Mouse (Mus musculus) lung, embryonic 16.5 days (tissue): ENCODE measurements around the gene Fbxw21. TPM values are rescaled to one million over a fixed set of nuclear protein-coding genes. Genes with fewer than 3 reads are reported as not detected.

Source experiments
- ATAC-seq: fragments of 200-750 bp; cut with Nextera tagmentation; 2 replicates; pipeline ENCODE4 v1.8.0; 2017; ENCODE audit warnings: low read depth, mild to moderate bottlenecking, moderate library complexity
- H3K27ac ChIP-seq: fragments of 300-500 bp; sonication (generic); 2 replicates; pipeline ENCODE4 v1.5.1; 2014; ENCODE audit warnings: mild to moderate bottlenecking, control low read depth, low read length
- H3K27me3 ChIP-seq: fragments of 300-500 bp; sonication (generic); 2 replicates; pipeline ENCODE4 v1.6.1; 2014; ENCODE audit warnings: low read depth, low read length, mixed read lengths; ENCODE audit not compliant: control insufficient read depth, insufficient read depth
- H3K36me3 ChIP-seq: fragments of 300-500 bp; sonication (generic); 2 replicates; pipeline ENCODE4 v1.6.1; 2014; ENCODE audit warnings: low read length; ENCODE audit not compliant: control insufficient read depth, insufficient read depth
- H3K4me1 ChIP-seq: fragments of 300-500 bp; sonication (generic); replicated peaks from 2 replicates; pipeline ENCODE4 v1.6.1; 2014; ENCODE audit warnings: low read length, mixed read lengths; ENCODE audit not compliant: control insufficient read depth, insufficient read depth
- H3K4me2 ChIP-seq: fragments of 300-500 bp; sonication (generic); 2 replicates; pipeline ENCODE4 v1.6.1; 2014; ENCODE audit warnings: low read depth, low read length, control low read depth
- H3K4me3 ChIP-seq: fragments of 300-500 bp; sonication (generic); 2 replicates; pipeline ENCODE4 v1.5.1; 2014; ENCODE audit warnings: mild to moderate bottlenecking, low read length, control low read depth
- H3K9ac ChIP-seq: fragments of 300-500 bp; sonication (generic); 2 replicates; pipeline ENCODE4 v1.6.1; 2014; ENCODE audit warnings: low read length, control low read depth
- H3K9me3 ChIP-seq: fragments of 300-500 bp; sonication (generic); 2 replicates; pipeline ENCODE4 v1.6.1; 2016; ENCODE audit warnings: low read length; ENCODE audit not compliant: control insufficient read depth
- WGBS: fragments of 180-500 bp; shearing (Covaris S2); extraction: QIAGEN DNeasy Blood & Tissue Kit; methylation state at CpG from one replicate; pipeline ENCODE4 v1.1.7; 2014; 5-methylcytosine and 5-hydroxymethylcytosine counted together
- polyA plus RNA-seq: library from polyadenylated mRNA; unstranded; fragments of >200 nt; fragmentation: Nextera tagmentation; extraction: Ambion mirVana; gene quantifications from 2 replicates; pipeline ENCODE4 v1.2.1, GENCODE M21; 2015

The Fbxw21 gene
- polyA plus RNA-seq, 1 experiment from 2014 or later = not detected

DNA sequence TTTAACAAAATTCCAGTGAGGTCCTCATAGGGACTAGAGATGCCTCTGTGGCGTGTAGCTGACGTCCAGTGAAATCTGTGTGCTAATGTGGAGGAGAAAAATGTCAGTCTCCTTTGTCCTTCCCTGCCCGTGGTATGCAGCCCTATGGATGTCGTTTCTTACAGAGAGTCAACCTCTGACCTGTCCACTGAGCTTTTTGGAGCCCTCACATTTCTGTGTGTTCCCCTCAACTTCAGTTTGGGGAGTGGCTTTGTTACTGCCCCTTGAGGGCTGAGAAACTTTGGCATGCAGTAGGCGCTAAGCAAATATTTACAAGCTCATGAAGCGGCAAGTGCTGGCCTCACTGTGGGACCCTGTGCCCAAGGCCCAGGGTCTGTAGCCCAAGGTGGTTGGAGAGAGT lies 64.5 kb downstream of the Fbxw21 start:
- Histone ChIP-seq H3K4me2 (peak overlapping the region; percentile 87), H3K9me3 (no peaks in the 10 kb centered on the region), H3K4me3 (peak overlapping the region; percentile 86), H3K27ac (peak overlapping the region; percentile 99), H3K9ac (peak overlapping the region; percentile 97), H3K4me1 (peaks cover 59% of the 10 kb centered on the region), H3K36me3 (peaks cover 9% of the 10 kb centered on the region), H3K27me3 (no peaks in the 10 kb centered on the region)
- WGBS = 18% methylated on average over 6 of the region's 6 CpGs
- no peak for ATAC-seq

DNA sequence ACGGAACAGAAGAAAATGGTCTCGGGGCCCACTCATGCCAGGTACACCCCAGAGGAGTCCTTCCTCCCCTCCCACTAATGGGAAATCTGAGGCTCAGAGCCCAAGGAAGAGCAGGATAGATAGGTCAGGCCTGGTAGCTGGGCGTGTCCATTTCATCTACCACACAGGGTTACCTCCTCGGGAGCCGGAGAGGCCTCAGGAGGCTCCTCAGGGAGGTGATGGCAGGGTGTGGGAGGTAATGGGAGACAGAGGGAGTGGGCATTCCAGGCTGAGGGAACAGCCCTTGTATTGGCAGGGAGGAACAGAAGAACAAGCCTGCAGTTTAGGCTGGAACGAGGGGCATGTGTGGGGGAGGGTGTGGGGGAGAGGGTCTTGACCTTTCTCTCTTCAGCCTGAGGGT lies 65.0 kb downstream of the Fbxw21 start:
- ATAC-seq = no peak
- 20% methylated on average over 6 of the region's 6 CpGs for WGBS
- H3K9me3 ChIP-seq = no peaks in the 10 kb centered on the region
- peaks cover 59% of the 10 kb centered on the region for H3K4me1 ChIP-seq
- H3K36me3 ChIP-seq = peaks cover 9% of the 10 kb centered on the region
- peak overlapping the region; percentile 99 for H3K27ac ChIP-seq
- H3K4me2 ChIP-seq = peak overlapping the region; percentile 87
- peak overlapping the region; percentile 97 for H3K9ac ChIP-seq
- peak overlapping the region; percentile 86 for H3K4me3 ChIP-seq
- H3K27me3 ChIP-seq = no peaks in the 10 kb centered on the region

DNA sequence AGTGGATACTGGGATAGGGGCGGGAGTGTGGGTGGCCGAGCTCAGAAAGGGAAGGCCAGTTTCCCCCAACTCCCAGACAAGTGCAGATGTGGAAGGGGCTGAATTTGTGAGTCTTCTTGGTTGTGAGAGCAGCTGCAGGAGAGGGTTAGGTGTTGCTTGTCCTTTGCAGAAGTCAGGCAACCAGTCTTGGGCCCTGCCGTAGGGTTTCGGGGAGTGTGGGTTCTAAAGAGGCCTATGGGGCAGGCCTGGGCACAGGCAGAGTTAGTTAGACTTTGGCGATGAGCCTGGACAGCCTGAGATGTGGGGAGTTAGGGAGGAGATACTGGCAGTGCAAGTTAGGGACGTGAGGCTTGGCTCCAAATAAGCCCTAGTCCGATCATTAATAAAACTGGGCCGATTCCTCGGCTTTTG lies 65.6 kb downstream of the Fbxw21 start:
- peak overlapping the region; percentile 87 for H3K4me2 ChIP-seq
- peaks cover 59% of the 10 kb centered on the region for H3K4me1 ChIP-seq

DNA sequence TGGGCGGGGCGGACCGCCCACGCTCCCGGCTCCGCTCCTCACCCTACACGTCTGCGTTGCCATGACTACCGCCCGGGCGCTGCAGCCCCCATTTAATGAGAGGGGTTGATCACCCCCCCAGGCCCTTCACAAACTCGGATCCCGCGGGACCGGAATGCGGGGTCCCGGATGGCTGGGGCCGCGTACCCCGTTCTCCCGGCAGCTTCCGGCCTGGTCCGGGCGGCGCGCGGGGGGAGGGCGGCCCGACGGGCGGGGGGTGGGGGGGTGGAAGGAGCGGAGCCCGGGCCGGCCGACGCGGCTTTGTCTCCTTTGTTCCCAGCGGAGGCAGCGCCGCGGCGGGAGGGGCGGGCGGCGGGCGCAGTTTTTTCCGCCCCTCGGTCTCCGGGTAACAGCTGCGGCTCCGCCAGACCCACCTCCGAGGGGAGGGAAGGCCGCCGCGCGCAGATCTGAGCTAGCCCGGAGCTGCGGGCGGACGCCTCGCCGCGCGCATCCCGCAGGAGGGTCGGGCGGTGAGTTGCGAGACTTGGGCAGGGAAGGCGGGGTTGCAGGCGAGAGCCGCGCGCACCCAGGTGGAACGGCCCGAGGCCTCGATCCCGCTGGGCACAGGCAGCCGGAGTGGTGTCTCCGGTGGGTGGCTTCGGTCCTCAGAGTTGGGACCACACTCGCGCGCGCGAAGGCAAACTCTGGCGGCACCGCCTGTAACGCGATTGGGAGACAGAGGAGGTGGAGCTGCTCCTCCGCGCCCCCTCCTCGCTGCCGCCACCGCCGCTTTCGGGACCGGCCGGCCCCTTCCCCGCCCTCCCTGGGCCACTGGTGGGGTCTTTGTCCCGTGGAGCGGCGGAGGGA lies 66.5 kb downstream of the Fbxw21 start, which contains the start of gene Plxnb1:
TSS of gene Plxnb1 (plus strand) at position 253 of the 846 bp plus-strand sequence.
- H3K4me3 ChIP-seq = peak within 1 kb of the TSS; percentile 86
- peak within 1 kb of the TSS; percentile 97 for H3K9ac ChIP-seq
- no peaks in the 10 kb centered on the region for H3K9me3 ChIP-seq
- peaks cover 59% of the 10 kb centered on the region for H3K4me1 ChIP-seq
- H3K27ac ChIP-seq = peak within 1 kb of the TSS; percentile 99
- no peaks in the 10 kb centered on the region for H3K27me3 ChIP-seq
- peak within 1 kb of the TSS; percentile 87 for H3K4me2 ChIP-seq
- ATAC-seq = peak; percentile 48
- peaks cover 8% of the 10 kb centered on the region for H3K36me3 ChIP-seq
- 0% methylated on average over 65 of the region's 102 CpGs for whole genome bisulfite sequencing

More for the DNA sequence above, 65.6 kb downstream of the Fbxw21 start:
- 19% methylated on average over 9 of the region's 9 CpGs for WGBS
- peak overlapping the region; percentile 99 for H3K27ac ChIP-seq
- peaks cover 12% of the 10 kb centered on the region for H3K36me3 ChIP-seq
- H3K9ac ChIP-seq = peak overlapping the region; percentile 97
- ATAC-seq = no peak
- H3K4me3 ChIP-seq = peak overlapping the region; percentile 86
- no peaks in the 10 kb centered on the region for H3K27me3 ChIP-seq
- no peaks in the 10 kb centered on the region for H3K9me3 ChIP-seq

DNA sequence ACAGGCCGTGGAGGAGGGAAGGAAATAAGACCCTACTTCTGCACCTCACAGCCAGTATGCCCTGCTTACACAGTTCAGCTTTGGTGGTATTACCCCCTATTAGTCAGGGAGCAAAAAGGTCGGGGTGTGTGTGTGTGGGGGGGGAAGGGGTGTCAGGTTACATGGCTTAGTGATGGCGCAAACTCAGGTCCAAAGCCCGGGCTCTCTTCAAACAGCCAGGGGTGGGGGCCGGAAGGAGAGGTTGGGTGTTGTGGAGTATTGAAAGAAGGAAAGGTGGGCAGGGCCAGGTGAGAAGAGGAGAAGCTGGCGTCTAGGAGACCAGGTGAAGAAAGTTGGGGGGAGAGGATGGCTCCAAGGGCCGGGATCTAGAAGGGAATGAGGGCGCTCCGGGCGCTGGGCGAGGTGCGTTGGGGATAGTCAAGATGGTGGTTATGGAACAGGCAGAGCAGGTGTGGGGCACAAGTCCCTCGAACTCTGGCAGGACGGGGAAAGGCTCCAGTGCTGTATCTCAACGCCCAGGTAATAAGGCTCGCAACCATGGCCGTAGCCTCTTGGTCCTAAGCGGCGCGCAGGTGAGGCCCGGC lies 67.2 kb downstream of the Fbxw21 start:
- peak overlapping the region; percentile 87 for H3K4me2 ChIP-seq
- H3K27ac ChIP-seq = peak overlapping the region; percentile 99
- no peaks in the 10 kb centered on the region for H3K27me3 ChIP-seq
- WGBS = 2% methylated on average over 21 of the region's 21 CpGs
- H3K9ac ChIP-seq = peak overlapping the region; percentile 97
- peaks cover 6% of the 10 kb centered on the region for H3K36me3 ChIP-seq
- ATAC-seq = peak; percentile 46
- peaks cover 60% of the 10 kb centered on the region for H3K4me1 ChIP-seq
- H3K9me3 ChIP-seq = no peaks in the 10 kb centered on the region
- peak overlapping the region; percentile 86 for H3K4me3 ChIP-seq

DNA sequence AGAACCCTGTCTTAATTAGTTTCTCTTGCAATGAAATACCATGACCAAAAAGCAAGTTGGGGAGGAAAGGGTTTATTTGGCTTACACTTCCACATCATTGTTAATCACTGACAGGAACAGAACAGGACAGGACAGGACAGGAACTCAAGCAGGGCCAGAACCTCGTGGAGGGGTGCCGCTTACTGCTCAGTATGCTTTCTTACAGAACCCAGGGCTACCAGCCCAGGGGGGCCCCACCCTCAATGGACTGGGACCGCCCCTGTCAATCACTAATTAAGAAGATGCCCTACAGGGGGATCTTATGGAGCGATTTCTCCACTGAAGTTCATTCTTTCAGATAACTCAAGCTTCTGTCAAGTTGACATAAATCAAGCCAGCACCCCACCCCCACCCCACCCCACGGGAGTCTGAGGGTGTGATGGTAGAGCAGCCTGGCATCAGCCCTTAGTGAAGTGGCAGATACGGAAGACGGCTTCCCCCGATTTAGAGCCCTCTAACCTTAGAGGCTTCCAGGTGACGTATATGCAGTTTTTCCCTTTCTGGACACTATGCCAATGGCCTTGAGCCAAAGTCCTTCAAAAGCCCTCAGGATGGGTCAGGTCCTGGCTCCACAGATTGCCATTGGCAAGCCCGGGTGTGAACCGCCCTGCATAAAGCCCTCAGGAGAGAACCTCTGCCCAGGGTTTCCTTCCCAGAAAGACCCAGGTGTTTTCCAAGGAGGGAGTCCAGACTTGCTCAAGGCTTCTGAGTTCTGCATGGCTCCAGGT lies 67.9 kb downstream of the Fbxw21 start:
- 13% methylated on average over 11 of the region's 11 CpGs for WGBS
- H3K27ac ChIP-seq = peak overlapping the region; percentile 99
- peak overlapping the region; percentile 97 for H3K9ac ChIP-seq
- peaks cover 53% of the 10 kb centered on the region for H3K4me1 ChIP-seq
- H3K4me2 ChIP-seq = peak overlapping the region; percentile 87
- no peaks in the 10 kb centered on the region for H3K9me3 ChIP-seq
- peaks cover 6% of the 10 kb centered on the region for H3K36me3 ChIP-seq
- H3K27me3 ChIP-seq = no peaks in the 10 kb centered on the region
- peak; percentile 4; the same call in 1 of the 2 replicates for ATAC-seq
- H3K4me3 ChIP-seq = peak overlapping the region; percentile 86

DNA sequence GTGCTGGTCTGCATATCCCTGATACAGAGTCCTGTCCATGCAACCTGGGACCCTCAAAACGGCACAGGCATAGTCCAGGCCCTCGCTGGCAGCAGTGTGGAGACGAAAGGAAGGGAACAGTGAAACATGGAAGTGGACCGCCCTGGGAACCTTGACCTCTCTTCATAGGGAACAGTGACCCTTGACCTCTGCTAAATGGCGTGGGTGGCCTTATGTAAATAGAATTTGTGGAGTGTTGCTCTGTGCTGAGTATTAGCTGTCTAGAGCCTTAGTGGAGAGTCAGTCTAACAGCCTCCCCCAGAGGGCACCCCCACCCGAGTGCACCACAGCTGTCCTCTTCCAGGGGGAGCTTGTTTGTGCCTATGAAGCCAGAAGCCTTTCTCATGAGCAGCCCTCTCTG lies 69.0 kb downstream of the Fbxw21 start:
- H3K9me3 ChIP-seq = no peaks in the 10 kb centered on the region
- peaks cover 6% of the 10 kb centered on the region for H3K36me3 ChIP-seq
- H3K4me2 ChIP-seq = no peak overlapping the region
- no peak overlapping the region for H3K4me3 ChIP-seq
- H3K27ac ChIP-seq = no peak overlapping the region; the same call in 1 of the 2 replicates
- peaks cover 45% of the 10 kb centered on the region for H3K4me1 ChIP-seq
- ATAC-seq = no peak
- no peaks in the 10 kb centered on the region for H3K27me3 ChIP-seq
- no peak overlapping the region for H3K9ac ChIP-seq
- 43% methylated on average over 6 of the region's 6 CpGs for WGBS

DNA sequence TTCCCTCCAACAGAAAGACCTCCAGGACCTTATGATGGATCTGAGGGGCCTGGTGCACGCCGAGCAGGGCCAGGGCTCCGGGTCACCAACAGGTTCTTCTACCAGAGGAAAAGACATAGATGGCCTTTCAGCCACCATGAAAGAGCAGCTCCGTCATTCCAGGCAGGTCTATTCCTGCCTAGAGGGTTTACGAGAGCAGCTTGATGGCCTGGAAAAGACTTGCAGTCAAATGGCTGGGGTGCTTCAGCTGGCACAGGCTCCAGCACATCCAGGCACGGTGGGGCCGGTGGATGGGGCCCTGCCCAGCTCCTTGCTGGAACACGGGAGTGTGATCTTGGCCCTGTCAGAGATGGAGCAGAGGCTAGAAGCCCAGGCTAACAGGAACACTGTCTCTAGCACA lies 70.0 kb downstream of the Fbxw21 start:
- H3K4me2 ChIP-seq = no peak overlapping the region
- H3K27me3 ChIP-seq = no peaks in the 10 kb centered on the region
- no peak overlapping the region for H3K9ac ChIP-seq
- no peaks in the 10 kb centered on the region for H3K9me3 ChIP-seq
- ATAC-seq = no peak
- 84% methylated on average over 8 of the region's 8 CpGs for WGBS
- H3K27ac ChIP-seq = no peak overlapping the region
- no peak overlapping the region for H3K4me3 ChIP-seq
- peaks cover 6% of the 10 kb centered on the region for H3K36me3 ChIP-seq
- H3K4me1 ChIP-seq = peaks cover 39% of the 10 kb centered on the region

DNA sequence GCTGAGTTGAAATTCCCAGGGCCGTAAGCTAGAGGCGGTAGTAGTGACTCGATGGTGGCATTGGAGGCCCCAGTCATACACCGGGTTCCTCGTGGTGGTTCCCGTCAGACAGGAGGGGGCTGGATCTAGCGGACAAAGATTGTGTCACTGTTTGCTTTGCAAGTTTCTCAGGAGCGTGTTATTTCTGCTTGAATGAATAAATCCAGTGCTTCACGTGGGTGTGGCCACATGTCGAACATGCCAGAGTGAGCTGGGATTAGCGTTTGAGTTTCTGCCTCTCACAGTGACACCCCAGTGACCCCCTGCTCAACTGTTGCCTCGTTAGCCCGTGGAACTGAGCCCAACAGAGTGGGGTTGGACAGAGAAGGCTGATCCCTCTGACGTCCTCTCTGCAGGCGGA lies 71.4 kb downstream of the Fbxw21 start:
- no peak overlapping the region for H3K9ac ChIP-seq
- peaks cover 32% of the 10 kb centered on the region for H3K4me1 ChIP-seq
- peaks cover 6% of the 10 kb centered on the region for H3K36me3 ChIP-seq
- H3K4me2 ChIP-seq = no peak overlapping the region
- H3K4me3 ChIP-seq = no peak overlapping the region
- H3K27ac ChIP-seq = no peak overlapping the region
- no peaks in the 10 kb centered on the region for H3K9me3 ChIP-seq
- whole genome bisulfite sequencing = 52% methylated on average over 15 of the region's 15 CpGs
- no peaks in the 10 kb centered on the region for H3K27me3 ChIP-seq
- no peak for ATAC-seq
